Mouse (Mus musculus) MEL (cell line): ENCODE data around the gene Tmem44.

Source experiments
- CTCF ChIP-seq, 3 experiments: IDR thresholded peaks in 2 of 3; conservative IDR thresholded peaks in 1 of 3; 2 replicates each; pipeline ENCODE4 v1.5.1; 2011 to 2012; ENCODE audit warnings: low read length in 3 of 3, low read depth in 2 of 3, mild to moderate bottlenecking in 2 of 3, improper control_type of control experiment in 1 of 3, inconsistent platforms in 1 of 3, mixed read lengths in 1 of 3, moderate library complexity in 1 of 3; ENCODE audit not compliant: control insufficient read depth in 1 of 3, insufficient read depth in 1 of 3, poor library complexity in 1 of 3, severe bottlenecking in 1 of 3
- MXI1 ChIP-seq: IDR thresholded peaks from 2 replicates; pipeline ENCODE4 v1.6.1; 2011; ENCODE audit warnings: mild to moderate bottlenecking, low read depth, low read length, improper control_type of control experiment
- POLR2A ChIP-seq, 2 experiments: IDR thresholded peaks; 2 replicates each; pipeline ENCODE4 v1.6.1; 2011 to 2012; ENCODE audit warnings: low read length in 2 of 2, mild to moderate bottlenecking in 2 of 2, control low read depth in 1 of 2, improper control_type of control experiment in 1 of 2, low read depth in 1 of 2, moderate library complexity in 1 of 2; ENCODE audit not compliant: control insufficient read depth in 1 of 2, insufficient read depth in 1 of 2, poor library complexity in 1 of 2
- POLR2AphosphoS2 ChIP-seq: IDR thresholded peaks from 2 replicates; pipeline ENCODE4 v1.6.1; 2011; ENCODE audit warnings: low read length, improper control_type of control experiment
- USF2 ChIP-seq, 2 experiments: IDR thresholded peaks; 2 replicates each; pipeline ENCODE4 v1.6.1; 2011 to 2012; ENCODE audit warnings: improper control_type of control experiment in 2 of 2, low read length in 2 of 2, borderline replicate concordance in 1 of 2, inconsistent platforms in 1 of 2, low read depth in 1 of 2, mild to moderate bottlenecking in 1 of 2; ENCODE audit not compliant: insufficient read depth in 1 of 2
- ZMIZ1 ChIP-seq: IDR thresholded peaks from 2 replicates; pipeline ENCODE4 v1.6.1; 2012; ENCODE audit warnings: low read depth, mild to moderate bottlenecking, inconsistent platforms, low read length, improper control_type of control experiment, moderate library complexity
- ZNF384 ChIP-seq: IDR thresholded peaks from 2 replicates; pipeline ENCODE4 v1.6.1; 2012; ENCODE audit warnings: low read depth, mild to moderate bottlenecking, inconsistent platforms, low read length, improper control_type of control experiment

- TF ChIP-seq POLR2A (IDR thresholded peaks at IDR 0.05; ENCODE audit: control insufficient read depth in 1 of 2, insufficient read depth in 1 of 2, low read depth in 1 of 2, low read length in 2 of 2, poor library complexity in 1 of 2) = no peak
- no peak for TF ChIP-seq MXI1
- TF ChIP-seq USF2 (IDR thresholded peaks at IDR 0.05; ENCODE audit: borderline replicate concordance in 1 of 2, insufficient read depth in 1 of 2, low read depth in 1 of 2, low read length in 2 of 2) = no peak
- TF ChIP-seq CTCF (IDR thresholded peaks at IDR 0.05 in 2 of 3, conservative IDR thresholded peaks at IDR 0.05 in 1 of 3; ENCODE audit: control insufficient read depth in 1 of 3, insufficient read depth in 1 of 3, low read depth in 2 of 3, low read length in 3 of 3, poor library complexity in 1 of 3, severe bottlenecking in 1 of 3) = no peak
- TF ChIP-seq ZNF384 = no peak
- TF ChIP-seq POLR2AphosphoS2 = no peak
- TF ChIP-seq ZMIZ1 = no peak
Observed at GRCm38 (mm10) chr16:30590264-30591209, 39.9 kb upstream of the Tmem44 start.
